Mouse (Mus musculus) retina, adult 2 months (tissue): Measurements from ENCODE around the gene Etv6.

Experiments used
- DNase-seq: peaks from one replicate; pipeline ENCODE4 v3.0.0-alpha.2; 2012; ENCODE audit warnings: low read depth, low spot score

Etv6 gene

DNA sequence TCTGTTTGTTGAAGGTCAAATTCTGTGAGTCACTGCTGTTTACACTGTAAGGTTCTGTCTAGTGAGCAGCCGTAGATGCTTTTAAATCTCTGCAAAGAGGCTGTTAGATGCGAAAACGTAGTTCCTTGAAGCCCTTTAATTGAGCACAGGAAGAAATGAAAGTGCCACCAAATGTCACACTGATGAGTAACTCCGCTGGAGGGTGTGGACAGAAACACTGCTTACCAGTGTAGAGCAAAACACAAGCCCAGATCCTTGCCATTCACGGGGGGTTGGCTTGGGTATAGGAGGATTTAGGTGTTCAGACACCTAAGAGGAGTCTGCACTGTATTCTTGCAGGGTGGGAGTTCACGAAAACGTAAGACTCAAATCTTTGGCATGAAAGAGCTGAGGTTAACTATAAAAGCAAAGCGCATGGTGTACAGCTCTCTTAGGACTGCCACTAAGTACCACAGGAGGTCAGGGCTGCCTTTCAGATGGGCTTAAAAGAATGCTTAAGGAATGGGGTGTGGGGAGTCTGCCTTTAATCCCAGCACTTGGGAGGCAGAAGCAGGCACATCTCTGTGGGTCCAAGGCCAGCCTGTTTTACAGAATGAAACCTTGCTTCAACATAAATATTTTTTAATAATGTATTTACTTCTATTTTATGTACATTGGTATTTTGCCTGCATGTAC is 216.7 kb downstream of the Etv6 start:
- DNase-seq = no peak

DNA sequence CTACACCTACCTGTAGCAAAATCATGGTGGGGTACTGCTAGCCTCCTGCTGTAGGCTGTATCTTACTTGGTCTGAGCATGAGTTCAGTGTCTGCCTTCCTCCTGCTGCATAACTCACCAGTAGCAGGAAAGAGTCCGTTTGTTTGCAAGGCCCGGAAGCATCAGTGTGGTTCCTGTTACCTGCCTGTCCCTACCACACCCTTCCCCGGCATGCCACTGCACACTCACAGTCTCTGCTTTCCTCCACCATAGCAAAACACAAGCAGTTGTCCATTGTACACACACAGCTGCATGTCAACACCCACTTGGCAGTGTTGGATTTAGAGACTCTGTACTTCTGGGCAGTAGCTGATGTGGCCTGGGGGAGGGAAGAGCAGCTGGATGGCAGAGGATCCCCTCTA is 220.9 kb downstream of the Etv6 start:
- no peak for DNase-seq

DNA sequence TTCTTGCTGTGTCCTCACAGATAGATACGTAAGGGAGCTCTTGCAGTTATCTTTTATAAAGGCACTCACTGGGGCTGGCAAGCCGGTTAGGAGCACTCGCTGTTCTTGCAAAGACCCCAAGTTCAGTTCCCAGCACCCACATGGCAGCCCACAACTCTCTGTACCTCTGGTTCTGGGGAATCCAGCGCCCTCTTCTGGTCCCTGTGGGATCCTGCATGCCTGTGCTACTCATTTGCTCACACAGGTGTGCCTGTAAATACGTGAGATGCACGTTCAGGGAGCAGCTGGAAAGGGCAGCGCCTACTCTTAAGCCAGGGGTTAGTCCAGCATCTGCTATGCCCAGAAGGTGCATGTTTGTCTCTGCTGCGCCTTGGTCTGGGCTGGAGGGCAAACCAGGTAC is 224.4 kb downstream of the Etv6 start:
- DNase-seq = no peak

DNA sequence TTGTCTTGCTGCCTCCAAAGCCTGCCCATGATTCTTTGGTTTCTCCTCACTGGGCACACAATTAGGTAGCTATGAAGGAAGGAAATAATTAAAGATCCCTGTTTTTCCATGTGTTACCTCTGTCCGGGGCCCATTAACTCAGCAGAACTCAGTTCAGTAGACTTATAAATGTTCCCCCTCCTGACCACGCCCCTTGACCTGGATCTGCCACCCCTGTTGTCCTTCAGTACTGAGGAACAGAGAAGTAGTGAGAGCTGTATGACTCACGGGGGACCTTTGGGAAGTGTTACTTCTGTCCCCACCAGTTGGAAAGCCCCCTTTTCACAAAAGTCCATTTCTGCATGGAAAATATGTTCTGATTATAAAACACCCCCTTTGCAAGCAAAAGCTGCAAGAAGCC is 226.4 kb downstream of the Etv6 start:
- DNase-seq = no peak

DNA sequence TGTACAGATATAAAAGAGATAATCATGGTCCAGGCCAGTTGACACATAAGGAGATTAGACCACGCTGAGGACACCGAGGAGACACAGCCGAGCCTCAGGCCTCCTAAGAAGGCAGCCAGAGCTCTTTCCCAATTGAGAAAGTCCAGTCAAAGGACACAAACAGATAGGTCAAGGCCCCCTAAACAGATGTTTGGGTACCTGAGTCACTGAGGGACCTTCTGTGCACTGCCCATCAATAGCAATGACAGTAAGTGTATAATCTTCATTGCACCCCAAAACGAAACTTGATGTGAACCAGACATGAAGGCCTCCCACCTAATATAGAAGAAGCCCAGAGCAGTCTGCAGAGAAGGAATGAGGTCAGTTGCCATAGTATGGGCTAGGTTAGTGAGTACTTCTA is 226.9 kb downstream of the Etv6 start:
- DNase-seq = no peak

DNA sequence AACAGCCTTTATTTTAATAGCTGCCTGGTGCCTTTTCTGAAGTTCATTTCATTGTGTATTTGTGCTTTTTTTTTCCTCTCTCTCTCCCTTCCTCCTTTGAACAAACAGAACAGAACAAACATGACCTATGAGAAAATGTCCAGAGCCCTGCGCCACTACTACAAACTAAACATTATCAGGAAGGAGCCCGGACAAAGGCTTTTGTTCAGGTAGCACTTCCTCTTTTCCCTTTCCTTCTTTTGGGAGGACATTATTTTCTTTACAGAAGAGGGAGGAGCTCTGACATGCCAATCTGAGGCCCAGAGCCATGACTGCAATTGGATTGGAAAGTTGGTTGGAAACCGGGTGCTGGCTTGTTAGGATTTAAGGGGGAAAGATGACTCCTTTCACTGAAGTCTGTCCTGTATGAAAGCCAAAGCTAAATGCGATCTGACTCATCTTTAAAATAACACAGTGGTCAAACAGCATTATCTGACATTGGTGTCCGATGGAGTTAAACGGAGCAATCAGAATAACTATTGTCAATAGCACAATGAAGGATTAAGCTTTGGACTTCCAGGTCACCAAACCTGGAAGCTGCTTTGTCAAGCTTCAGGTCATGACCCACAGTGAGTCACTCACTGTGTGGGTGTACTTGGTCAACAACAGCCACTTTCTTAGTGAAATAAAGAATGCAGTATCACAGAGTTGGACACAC is 227.6 kb downstream of the Etv6 start:
- no peak for DNase-seq

DNA sequence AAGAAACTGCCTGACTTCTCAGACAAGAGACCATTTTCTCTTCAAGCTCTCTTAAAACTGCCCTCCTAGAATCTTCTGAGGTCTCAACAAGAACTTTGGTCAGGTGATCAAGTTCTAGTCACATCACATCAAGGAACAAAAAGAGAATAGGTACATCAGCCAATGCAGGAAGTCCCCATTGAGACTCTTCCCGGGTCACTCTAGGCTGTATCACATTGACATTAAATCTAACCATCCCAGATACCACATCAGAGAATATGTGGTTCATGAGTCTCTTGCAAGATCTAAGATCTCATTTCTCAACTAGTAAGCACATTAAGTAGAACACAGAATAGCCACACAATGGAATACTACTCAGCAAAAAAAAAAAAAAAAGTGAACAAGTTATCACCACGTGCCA is 238.4 kb downstream of the Etv6 start:
- no peak for DNase-seq

DNA sequence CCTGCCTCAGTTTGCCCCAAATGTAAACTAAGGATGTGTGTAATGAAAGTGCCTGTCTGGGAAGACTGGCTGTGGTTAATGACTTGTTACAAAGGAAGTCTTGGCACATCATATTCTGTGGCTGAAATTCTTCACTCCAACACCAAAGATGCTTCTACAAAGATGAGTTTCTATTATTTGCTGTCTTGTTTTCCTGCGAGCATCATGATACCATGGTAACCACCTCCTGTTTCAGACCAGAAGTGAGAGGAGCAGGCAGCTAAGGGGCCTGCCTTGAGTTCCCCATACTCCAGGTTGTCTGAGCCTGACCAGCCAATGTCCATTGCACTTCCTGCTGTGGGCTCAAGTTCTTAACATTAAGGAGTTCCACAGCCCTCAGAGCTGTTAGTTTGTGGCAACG is 241.5 kb downstream of the Etv6 start:
- no peak for DNase-seq

DNA sequence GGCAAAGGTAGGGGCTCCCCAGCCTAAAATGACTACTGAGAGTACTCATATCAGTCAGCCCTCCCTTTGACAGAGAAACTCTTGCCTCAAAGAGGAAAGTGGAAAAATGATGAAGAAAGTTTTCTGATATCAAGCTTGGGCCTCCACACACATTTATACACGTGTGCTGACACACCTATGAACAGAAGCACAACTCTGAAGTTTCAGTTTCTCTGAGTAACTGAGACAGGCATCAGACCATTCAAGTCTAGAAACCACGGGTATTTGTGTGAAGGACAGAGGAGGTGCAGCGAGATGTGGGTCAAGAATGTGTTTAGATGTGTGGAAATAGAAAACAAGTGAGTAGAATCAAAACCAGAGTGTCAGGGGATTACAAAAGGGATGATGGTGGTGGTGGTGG is 246.6 kb downstream of the Etv6 start:
- no peak for DNase-seq

DNA sequence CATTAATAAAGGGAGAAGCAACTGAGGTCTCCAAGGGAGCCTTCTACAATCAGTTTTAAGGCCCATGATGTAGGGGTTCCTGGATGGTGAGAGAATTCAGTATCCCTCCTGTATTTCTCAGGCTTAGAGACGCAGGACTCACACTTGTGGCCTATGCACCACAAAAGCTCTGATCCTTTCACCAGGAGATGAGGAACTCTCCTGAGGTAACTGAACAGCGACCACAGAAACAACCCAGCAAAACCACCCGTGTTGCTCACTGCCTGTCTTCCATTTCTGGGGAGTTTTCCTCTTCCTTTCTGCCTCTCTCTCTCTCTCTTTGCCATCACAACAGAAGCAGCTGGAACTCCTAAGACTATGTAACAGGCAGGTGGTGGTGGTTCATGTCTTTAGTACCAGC is 256.3 kb downstream of the Etv6 start:
- no peak for DNase-seq

DNA sequence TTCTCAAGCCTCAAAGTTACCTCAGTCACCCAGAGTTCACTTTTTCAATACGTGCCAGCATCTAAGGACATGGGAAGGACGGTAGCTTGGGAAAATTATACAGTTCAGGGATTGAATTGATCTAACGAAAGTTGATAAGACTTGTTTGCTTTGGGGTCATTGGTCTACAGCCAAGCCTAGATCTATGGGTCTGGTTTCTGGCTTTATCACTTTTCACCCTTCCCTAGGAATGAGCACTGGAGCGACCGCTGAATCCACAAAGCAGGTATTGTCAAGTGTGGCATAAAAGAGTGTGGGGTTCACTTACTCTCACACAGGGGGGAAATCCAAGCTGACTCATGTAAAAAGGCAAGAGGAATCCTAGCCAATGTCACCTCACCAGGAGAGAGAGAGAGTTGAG is 256.9 kb downstream of the Etv6 start:
- no peak for DNase-seq

DNA sequence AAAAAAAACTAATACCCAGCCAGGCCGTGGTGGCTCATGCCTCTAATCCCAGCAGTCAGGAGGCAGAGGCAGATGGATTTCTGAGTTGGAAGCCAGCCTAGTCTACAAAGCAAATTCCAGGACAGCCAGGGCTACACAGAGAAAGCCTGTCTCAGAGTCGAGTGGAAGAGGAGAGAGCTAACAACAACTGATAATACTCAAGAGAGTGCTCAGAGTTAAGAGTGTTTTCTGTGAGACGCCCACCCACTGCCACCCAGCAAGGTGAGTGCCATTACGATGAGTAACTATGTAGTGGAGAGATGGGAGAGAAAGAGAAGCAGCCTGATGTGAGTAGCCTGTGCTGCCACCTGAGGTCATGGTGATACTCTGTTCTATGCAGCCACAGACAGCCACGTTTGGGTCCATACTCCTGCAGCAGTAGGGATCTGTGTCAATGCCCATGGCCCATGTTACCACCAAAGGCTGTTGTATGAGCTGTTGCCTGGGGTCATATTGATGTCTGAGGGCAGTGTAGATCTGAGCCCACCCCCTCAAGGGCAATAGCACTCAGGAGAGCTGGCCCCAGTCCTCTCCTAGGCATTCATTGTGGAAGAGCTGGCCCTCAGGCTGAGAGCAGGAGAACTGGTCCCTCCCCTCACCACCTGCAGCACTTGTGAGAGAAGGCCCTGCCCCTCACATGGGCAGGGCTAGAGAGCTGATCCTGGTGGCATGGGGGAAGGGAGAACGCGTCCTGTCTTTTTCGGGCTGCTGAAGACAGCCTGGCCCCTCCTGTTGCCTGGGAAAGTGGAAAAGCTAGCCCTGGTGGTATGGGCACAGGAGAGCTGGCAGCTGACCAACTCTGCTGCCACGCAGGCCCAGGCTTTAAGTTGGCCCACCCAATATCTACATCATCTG is 258.4 kb downstream of the Etv6 start:
- no peak for DNase-seq

DNA sequence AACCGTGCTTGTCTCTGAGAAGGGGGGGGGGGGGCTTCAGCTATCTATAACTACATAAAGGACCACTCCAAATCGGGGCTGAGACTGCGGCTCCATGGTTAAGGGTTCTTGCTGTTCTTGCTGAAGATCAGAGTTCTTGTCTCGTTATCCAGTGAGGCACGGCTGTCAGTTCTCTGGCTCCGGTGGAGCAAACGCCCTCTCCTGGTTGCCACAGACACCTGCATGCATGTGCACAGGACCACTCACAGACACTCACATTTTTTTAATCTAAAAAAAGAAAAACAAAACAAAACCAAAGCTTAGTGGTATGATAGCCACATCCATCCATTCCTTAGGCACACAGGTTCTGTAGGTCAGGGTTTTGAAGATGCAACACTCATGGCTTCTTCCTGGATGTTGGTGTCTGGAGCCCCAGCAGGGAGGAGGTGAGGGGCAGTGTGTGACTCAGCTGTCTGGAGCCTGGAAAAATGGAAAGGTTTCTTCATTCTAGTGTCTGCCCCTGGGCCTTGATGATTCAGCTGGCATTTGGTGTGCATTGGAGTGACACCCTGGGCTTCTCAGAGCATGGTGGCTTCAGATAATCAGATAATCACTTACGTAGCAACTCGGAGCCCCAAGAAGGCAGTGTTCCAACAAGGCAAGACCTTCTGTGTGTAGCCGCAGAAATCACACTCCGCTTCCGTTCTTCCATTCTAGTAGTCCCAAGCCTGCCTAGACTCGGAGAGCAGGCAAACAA is 262.6 kb downstream of the Etv6 start:
- no peak for DNase-seq

DNA sequence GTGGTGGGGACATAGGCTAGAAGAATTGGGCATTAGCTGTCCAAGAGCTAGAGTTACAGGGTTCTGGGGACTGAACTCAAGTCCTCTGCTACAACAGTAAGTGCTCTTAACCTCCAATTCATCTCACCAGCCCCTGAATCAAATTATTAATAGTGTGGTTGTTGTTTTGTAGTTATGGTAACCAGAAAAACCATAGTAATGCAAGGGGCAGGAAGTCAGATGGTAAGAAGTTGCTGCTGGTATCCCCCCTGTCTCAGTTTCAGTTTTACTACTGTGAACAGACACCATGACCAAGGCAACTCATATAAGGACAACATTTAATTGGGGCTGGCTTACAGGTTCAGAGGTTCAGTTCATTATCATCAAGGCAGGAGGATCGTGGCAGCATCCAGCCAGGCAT is 266.5 kb downstream of the Etv6 start:
- DNase-seq = no peak

DNA sequence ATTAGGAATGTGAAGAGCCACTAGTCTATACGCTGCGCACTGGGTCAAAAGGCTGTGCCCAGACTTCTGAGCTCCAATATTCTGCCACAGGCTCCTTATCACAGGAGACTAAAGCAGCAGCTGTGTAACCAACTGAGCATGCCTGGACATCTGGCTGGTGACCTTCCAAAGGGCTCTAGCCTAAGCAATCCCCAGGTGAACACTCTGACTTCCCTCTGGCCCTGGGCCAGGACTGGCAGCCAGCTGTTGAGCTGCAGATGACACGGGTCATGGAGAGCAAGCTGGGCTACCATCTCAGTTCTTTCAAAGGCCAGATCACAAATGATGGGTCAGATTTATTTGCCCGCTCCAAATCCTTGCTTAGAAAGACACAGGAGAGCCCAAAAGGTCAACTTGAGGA is 275.8 kb downstream of the Etv6 start:
- DNase-seq = peak; percentile 9

DNA sequence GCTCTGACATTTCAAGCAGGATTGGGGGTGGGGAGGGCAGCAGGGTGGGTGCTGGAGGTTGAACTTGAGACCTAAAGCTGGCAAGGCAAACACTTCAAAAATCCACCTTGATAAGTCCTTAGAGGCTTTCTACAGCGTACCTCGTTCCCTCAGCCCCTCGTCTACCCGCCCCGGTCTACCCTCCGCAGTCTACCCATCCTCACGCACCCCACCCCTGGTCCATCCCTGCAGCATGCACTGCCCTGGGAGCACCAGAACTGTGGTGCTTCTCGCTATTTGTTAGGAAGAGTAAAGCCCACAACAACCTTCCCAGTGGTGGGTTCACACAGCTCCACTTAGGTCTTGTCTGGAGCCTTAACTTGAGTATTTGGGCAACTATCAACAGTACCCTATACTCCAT is 277.1 kb downstream of the Etv6 start:
- DNase-seq = no peak

DNA sequence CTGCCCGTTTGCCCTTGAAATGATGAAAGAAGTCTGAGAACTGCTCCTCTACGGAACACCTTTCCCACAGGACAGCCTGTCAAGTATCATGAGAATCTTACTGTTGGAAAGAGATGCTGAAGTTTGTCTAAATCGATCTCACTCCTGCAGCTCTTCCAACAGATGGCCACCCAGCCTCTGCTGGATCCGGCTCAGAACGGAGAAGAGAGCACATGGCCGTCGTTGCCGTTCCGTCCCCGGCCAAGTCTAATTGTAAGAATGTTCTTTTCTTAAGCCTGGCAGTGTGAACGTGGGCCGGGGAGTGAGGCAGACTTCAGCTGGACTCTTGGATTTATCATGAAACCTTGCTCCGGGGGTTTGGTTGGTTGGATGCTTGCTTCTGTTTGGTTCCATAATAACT is 281.9 kb downstream of the Etv6 start:
- DNase-seq = no peak
